Mouse (Mus musculus): ENCODE data around the gene Gm20388.

The Gm20388 gene

DNA sequence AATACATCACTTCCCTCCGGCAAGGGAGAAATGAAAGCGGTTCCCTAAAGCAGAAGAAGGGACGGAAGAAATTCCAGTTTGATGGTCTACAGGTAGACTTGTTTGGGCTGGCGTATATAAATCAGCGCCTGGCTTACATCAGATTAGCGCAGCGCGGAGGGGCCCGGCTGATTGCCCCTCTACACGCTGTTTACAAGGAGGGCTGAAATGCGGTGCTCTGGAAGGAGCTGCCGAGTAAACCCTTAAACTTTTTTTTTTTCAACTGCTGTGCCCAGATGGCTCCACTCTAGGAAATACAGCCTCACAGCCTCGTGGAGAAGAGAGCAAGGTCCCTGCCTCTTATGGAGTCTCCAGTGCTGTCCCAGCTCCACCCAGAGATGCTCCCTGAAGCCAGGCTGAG, 1070.3 kb downstream of the Gm20388 start:
- DNase-seq (ENCODE audit: low read depth, low spot score), result no peak

DNA sequence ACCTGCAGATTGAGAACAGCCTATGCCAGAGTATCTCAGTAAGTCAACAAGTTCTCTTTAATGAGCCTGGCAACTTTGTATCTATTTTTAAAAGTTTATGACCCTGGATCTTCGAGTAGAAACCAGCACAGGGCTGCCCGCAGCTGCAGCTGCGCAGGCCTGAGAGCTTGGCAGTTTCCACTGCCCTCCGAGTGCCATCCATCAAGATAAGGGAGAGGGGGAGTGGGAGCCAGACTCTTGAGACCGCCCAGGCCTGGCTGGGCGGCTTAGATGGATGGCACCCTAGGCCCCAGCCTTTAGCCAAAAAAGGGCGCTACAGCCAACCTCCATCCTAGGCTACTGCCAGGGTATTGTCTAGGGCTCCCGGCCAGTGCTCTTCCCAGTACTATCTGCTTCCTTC, 1074.2 kb downstream of the Gm20388 start:
- no peak for DNase-seq (ENCODE audit: low read depth, low spot score)

DNA sequence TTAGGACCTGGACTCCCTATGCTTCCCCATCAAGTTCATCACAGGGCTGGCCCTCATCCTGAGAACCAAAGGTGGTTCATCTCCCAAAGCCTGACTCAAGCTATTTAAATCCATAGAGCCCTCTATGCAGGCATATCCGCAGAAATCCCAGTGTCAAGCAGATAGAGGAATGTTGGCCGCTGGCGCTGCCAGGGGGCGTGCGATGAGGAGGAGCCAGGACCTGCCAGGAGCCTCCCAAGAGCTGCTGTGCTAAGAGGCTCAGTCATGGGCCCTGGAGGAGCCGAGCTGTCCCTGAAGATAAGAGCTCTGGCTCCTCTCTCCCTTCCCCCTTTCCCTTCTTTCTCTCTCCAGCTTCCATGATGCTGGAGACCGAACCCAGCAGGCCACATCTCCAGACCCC, 1075.4 kb downstream of the Gm20388 start:
- DNase-seq (ENCODE audit: low read depth, low spot score), result no peak

DNA sequence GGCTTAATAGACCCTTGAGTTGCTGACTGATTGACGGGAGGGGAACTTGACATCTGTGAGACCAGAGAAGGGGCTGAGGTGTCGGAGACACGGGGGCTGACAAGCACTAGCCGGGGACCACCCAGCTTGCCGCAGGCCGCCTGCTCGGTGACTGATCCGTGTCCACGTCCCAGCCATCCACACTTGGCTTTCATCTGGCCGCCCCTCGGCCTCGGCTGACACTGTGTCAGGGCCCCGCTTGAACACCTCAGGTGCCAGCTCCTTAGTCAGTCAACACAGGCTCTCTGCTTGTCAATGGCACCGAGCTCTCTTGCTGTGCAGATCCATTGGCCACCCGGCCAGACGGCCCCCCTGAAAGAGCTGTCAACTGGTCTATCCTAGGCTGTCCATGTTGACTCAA, 1083.1 kb downstream of the Gm20388 start:
- DNase-seq (ENCODE audit: low read depth, low spot score), result no peak

DNA sequence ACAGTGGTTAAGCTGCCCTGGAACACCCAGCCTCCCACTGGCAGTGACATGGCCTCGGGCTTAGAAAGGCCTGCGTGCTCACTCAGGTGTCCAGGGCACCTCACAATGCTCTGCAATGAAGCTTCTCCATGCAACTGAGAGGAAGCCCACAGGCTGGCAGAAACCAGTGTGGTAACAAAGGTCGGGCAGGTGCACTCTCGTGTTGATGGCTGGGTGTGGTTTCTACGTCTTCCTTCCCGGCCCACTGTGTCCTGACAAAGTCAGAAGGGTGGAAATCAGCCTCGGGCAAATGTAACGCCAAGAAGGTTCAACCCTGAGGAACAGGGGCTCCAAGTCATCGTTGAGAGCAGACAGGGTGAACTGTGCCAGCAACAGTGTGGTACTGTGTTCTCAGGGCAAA, 1084.8 kb downstream of the Gm20388 start:
- peak; percentile 46 for DNase-seq (ENCODE audit: low read depth, low spot score)

DNA sequence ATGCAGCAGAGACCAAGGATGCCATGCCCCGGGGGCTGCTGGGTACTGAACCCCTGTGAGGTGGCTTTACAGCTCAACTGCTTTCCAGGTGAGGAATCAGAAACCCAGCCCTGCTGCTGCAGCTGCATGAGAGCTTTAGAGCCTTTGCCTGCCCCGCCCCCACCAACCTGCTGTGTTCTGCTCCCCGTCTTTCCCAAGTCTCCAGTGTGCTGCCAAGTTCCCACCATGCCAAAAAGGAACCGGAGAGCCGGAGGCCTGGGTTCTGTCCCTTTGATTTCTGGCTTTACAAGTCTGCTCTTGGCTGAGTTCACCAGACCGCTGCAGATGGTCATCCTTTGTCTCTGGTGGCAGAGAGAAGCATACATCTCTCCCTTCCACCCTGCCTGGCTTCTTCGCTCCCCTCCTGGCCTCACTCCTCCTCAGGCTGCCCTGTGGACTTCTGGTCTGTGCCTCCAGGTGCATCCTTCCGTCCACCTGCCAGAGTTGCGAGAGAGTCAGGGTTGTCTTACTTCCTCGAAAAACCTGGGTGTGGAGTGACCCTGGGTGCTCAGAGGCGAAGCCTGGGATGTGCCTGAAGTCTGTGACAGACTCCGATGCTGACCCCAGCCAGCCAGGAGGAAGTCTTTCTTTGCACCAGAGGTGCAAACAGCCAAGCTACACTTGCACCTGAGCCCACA, 1086.4 kb downstream of the Gm20388 start:
- DNase-seq (ENCODE audit: low read depth, low spot score), result no peak

DNA sequence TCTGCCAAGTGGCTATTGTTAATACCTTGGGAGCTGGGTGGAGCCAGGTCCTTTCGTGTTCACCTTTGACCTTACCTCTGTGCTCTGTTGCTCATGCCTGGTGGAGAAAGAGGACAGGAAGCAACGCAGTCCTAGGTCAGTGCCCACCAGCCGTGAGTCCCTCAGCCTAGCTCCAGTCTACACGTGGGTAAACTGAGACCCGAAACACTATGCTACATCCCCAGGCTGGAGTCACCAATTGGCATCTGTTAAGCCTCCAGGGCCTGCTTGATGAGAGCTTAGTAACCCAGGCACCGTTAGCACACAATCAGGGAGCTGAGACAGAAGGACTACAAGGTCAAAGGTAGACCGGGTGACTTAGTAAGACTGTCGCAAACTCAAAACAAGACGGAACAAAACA, 1087.3 kb downstream of the Gm20388 start:
- no peak for DNase-seq (ENCODE audit: low read depth, low spot score)

DNA sequence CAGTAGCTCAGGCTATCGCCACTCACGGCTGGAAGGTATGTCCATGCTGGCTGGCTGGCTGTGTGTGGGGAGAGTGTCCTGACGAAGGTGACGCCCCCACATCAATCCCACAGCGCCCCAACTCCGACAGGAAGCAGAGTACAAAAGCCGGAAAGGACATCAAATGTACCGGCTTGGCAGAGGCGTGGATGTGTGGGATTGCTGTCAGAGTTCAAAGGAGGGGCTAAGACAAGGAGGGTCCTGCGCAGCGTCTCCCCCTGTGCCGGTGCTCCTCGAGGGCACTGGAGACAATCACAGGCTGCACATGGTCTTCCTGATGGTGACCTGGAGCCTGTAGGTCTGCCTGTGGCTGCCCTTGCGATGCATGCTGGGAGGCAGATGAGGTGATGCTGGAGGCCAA, 1088.3 kb downstream of the Gm20388 start:
- no peak for DNase-seq (ENCODE audit: low read depth, low spot score)

DNA sequence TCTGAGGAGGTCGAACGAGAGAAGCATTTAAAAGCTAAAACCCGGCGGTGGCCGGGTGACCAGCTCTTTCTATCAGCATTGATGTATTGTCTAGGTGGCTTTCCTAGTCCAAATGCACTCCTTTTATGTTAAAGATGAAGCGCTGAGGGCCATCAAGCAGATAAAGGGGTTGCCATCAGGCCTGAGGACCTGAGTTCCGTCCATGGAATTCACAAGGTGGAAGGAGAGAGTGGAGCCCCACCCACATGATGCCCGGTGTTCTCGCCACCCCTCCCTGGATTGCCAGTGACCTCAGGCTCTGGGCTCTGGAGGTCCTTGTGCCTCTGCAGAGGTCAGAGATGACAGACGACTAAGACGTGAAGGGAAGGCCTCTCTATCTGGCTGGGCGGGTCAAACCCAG, 1091.3 kb downstream of the Gm20388 start:
- peak; percentile 17 for DNase-seq (ENCODE audit: low read depth, low spot score)

DNA sequence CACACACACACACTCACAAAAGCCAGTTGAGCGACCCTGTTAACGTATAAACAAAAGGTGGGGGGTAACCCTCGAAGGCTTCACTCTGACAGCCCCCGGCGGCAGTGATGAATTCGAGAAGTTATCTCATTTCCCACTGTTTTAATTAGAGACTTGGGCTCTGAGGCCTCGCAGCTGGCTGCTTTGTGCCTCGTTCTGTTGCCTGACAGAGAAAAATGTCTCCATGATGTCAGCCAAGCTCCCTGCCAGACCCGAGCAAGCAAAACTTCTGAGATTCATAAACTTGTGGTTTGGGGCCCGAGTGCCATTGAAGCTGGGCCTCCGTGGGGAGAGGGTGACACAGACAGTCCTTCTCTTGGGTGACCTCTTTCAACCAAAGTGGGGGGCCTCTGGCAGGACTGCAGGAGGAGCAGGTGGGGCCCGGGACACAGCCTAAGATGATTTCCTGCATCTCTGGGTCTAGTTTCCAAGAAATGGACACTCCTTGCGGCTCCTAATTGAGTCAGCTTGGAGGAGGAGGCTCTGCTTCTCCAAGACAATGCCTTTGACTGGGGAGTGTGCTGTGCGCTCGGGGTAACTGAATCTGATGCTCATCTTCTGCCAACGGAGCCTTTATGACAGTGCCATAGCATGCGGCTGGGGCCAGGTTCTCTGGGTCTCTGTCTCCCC, 1092.4 kb downstream of the Gm20388 start:
- DNase-seq (ENCODE audit: low read depth, low spot score), result no peak

DNA sequence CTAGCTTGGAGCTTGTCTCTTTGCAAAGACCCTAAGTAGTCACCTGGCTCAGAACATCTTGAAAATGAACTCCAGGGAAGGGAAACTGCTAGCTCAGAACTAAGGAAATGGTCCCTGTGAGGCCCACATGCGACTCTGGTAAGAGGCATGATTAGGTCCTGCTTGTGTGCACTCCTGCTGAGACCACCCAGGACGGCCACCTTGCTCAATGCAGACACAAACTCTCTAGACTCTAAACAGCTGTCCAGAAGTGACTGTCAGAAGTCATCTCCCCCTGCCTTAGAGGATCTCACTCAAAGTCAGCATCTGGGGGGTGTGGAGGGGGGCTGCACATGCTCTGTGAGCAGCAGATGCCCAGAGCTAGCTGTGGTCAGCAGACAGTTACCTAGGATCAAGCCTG, 1093.0 kb downstream of the Gm20388 start:
- no peak for DNase-seq (ENCODE audit: low read depth, low spot score)

DNA sequence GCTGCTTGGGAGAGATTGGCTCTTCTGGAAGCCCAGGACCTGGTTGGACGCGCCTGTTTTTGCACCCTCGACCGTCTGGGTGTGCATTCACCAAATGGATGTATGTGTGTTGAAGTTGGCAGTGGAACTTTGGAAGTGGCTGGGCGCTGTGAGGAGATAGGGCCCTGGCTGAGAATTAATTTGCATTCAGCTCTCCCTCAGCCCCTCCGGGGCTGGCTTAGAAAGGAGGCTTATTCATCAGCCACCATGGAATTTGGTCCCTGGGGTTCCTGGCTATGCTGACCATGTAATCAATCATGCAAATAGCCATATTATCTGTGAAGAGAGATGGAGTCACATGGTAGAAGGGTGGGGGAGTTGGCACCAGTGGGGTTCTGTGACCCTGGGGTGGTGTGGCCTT, 1102.7 kb downstream of the Gm20388 start:
- no peak for DNase-seq (ENCODE audit: low read depth, low spot score)

DNA sequence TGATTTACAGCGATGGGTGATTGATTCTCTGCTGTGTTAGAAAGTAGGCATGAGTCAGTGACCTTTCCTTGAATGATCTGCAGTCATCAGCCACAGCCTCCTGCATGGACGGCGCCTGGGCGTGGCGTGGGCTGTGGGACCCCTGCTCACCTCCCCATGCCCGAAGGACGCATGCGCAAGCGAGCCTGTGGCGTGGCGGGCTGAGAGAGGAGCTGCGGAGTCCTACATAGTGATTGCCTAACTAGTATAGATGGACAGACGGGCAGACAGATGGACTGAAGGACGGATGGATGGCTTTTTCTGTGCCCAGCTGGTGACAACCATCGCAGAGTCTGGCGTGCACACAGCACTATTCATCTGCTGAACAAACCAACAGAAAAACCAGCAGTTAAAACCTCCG, 1106.0 kb downstream of the Gm20388 start:
- DNase-seq (ENCODE audit: low read depth, low spot score), result no peak

DNA sequence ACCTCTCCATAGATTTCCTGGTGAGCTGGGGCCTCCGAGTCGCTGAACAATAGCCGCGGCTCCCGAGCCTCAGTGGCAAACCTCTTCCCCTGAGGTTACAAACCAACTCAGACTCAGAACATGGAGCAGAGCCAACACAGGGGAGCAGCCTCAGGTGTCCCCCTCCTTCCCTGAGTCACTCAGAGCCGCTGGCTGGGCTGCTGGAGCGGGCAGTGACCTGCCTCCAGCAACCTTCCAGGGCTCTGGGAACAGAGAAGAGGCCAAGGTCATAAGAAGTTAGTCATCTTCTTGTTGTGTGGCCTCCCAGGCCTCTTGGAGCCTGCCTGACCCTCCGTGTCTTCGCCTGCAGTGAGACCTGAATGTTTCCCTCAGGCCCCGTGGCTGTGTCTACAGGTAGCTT, 1107.6 kb downstream of the Gm20388 start:
- DNase-seq (ENCODE audit: low read depth, low spot score), result no peak

DNA sequence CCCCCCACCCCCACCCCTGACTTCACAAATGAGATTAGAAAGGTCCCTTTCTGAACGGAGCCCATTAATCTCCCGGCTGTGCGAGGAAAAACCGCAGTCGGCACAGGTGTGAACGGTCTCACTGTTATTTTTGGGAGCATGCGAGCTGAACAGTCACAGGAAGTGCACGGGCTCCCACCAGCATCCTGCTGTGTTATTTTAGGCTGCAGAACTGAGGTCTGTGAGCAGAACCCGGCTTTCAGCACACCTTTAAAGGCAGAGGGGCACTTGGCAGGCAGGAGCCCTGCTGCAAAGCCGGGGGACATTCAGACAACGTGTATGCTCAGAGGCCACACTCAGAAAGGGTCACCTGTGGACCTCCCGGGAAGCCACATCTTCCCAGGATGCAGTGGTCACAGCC, 1110.8 kb downstream of the Gm20388 start:
- DNase-seq (ENCODE audit: low read depth, low spot score), result no peak

DNA sequence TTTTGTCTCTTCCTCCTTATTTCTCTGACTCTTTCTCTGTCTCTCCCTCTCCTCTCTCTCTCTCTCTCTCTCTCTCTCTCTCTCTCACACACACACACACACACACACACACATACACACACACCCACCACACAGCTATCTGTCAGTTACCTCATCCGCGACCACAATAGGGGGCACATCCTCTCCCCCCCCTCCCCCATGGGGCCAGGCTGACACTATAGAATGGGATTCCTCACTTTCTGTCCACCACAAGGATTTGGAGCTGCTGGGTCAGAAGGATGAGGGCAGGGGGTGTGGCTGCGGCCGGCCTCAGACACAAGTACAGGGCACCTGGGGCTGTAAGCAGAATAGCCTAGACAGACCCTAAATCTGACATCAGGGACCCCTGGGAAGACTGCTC, 1112.4 kb downstream of the Gm20388 start:
- DNase-seq (ENCODE audit: low read depth, low spot score), result no peak

DNA sequence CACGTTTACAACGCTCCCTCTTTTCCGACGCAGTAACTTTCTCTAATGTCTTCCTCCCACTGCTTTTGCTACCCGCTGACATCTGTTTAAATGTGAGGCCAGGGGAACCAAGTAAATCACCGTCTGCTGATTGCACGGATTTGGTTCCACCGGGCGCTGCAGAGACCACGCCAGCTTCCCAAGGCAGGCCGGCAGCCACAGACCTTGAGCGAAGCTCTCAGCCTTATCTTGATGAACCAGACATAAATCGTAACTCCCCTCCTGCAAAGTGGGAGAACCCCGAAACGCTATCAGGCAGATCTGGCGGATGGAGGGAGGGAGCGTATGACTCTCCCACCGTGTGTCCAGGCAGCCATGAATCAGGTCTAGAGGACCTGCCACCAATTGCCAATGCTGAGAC, 1113.1 kb downstream of the Gm20388 start:
- no peak for DNase-seq (ENCODE audit: low read depth, low spot score)

DNA sequence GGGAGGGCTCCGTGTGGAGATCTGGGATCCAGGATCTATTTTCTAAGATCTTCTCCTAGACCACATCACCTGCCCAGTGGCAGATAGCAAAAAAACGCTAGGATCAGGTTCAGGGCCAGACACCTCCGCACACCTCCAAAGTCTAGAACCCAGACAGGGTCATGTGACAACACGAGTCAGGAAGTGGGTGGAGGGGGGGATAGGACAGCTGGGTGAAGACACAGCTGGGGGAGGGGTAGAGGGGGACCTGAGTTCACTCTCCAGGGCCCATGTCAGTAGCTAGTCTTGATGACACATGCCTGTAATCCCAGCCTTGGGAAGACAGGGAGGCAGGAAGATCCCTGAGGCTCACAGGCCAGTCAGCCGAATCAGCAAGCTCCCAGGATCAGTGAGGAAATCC, 1114.8 kb downstream of the Gm20388 start:
- DNase-seq (ENCODE audit: low read depth, low spot score), result no peak

DNA sequence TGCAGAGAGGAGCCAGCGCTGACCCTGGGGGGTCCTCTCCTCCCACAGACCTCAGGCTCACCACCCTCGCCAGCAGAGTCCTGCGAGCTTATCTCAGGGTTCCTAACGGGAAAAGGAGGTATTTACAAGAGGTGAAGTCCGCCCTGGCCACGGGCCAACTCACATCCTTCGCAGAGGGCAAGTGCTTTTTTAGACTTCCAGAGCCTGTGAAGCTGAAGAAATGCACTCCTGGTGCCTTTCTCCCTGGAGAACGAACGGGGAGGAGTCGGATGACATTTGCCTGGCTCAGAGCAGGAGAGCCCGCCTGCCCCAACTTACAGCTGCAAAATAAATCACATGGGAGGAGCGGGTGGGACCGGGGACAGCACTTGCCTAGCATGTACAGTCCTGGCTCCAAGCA, 1117.1 kb downstream of the Gm20388 start:
- no peak for DNase-seq (ENCODE audit: low read depth, low spot score)

DNA sequence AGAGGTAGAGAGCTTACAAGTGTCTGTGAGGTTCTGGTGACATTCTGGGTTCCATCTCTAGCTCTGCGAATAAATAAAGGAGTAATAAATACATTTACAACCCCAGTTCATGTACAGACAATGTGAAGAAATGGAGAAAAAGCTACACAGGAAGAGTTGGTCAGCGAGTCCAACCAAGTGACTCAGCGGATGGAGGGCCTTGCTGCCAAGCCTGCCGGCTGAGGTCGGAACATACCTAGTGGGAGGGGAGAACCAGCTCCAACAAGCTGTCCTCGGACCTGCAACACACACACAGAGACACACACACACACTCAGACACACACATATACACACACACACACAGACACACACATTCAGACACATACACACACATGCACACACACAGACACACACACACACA, 1118.4 kb downstream of the Gm20388 start:
- DNase-seq (ENCODE audit: low read depth, low spot score), result no peak

DNA sequence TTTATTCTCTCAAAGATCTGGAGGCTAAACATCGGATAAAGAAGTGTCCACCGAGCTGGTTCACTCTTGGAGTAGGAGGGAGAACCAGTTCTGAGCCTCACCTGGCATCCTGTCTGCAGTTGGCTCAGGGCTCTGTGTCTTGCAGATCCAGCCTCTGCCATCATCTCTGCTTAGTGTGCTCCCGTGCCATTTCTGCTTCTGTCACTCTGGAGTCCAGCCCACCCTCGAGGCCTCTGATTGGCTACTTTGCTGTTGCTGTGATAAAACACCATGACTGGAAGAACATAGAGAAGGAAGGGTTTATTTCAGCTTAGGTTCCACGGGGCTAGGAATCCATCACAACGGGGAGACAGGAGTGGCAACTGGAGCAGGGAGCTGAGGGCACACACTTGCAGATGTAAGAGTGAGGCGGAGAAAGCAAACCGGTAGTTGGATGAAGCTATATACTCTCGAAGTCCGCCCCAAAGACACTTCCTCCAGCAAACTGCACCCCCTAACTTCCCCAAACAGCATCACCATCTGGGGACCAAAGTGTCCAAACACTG, 1119.9 kb downstream of the Gm20388 start:
- no peak for DNase-seq (ENCODE audit: low read depth, low spot score)

DNA sequence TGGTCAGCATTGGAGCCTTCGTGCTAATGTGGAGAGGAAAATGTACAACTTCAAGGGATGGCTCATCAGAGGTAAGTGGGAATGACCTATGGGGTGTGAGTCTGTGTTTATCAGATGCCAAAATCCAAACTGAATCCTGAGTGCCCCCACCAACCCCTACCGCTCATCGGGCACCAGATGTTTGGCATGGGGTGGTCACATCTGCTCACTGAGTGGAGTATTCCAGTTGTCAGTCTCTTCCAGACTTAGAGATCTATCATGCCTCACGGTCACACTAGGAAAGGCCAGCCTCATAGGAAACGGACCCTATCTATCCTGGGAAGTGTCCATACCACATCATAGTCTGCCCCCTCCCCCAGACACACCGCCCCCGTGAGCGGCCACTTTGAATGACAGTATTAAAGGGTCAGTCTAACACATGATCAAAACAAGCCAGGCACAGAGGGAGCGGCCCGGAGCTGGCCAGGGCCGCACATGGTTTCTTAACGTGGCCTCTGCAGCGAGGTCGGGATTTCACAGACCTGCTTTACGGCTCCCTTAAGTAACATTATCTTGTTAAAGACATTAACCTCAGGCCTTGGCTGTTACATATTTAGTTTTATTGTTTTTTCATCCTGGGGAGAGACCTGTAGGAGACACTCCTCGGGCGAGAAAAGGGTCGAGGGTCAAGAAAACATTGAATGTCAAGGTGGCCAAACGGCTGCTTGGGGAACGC, 1122.8 kb downstream of the Gm20388 start:
- no peak for DNase-seq (ENCODE audit: low read depth, low spot score)

DNA sequence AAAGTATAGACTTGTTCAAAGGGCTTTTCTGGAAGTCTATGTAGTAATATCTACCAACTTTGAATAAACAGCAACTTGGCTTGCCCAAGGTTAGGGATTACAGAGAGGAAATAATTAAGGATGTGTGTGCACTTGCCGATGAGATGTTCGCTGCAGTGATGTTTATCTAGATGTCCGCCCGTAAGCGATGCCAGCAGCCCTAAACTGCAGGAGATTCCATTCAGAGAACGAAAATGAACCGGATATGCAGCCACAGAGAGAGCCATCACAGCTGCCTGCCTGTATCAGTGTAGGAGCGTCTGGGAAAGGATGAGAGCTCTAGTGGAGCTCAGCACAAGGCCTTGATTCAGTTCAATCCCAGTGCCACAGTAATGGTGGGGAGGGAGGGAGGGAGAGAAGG, 1125.0 kb downstream of the Gm20388 start:
- no peak for DNase-seq (ENCODE audit: low read depth, low spot score)

Data from ES-CJ7 (cell line).